Mouse (Mus musculus) layer of hippocampus, adult 2 months (tissue): ENCODE results near the gene Slc16a12. TPM values are rescaled to one million over a fixed set of nuclear protein-coding genes. Genes with fewer than 3 reads are reported as not detected.
"Not testable (repeated sequence)": the region's sequence is repeated elsewhere in the genome, so short reads cannot be mapped to it uniquely, and the experiment has no call there.

ENCODE experiments used
- DNase-seq, 2 experiments: peaks; one replicate each; pipeline ENCODE4 v3.0.0; 2022; ENCODE audit warnings: low spot score in 2 of 2
- H3K27ac ChIP-seq: fragments of 200-600 bp; 2 replicates; pipeline ENCODE4 v1.8.1; 2022
- H3K4me3 ChIP-seq: fragments of 200-600 bp; 2 replicates; pipeline ENCODE4 v1.8.1; 2022; ENCODE audit warnings: mild to moderate bottlenecking
- CTCF ChIP-seq: fragments of 200-600 bp; conservative IDR thresholded peaks from 2 replicates; pipeline ENCODE4 v1.8.1; 2022; ENCODE audit warnings: antibody characterized with exemption, mild to moderate bottlenecking, moderate library complexity
- total RNA-seq, 2 experiments: library from RNA; stranded (reverse); gene quantifications; 2 replicates each; pipeline ENCODE4 v1.2.3; 2021

The Slc16a12 gene
- total RNA-seq, 2 experiments from 2014 or later, result 1.3 to 3.8 TPM

DNA sequence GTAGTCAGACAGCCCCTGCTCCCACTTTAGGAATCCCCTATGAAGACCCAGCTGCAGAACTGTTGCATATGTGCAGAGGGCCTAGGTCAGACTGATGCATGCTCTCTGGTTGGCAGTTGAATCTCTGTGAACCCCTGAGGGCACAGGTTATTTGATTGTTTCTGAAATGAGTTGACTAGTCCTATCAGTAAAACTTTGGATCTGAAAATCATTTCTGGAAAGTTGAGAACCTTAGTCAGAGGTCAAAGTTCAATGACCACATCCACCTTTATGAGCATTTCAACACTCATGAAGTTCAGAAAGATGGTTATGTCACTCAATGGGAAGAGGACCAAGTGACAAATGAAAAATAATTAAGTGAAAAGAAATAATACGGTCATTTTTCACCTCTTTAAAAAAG, 61.6 kb downstream of the Slc16a12 start:
- no peak overlapping the region for H3K27ac ChIP-seq
- no peak for TF ChIP-seq CTCF
- H3K4me3 ChIP-seq, result no peak overlapping the region
- no peak for DNase-seq

DNA sequence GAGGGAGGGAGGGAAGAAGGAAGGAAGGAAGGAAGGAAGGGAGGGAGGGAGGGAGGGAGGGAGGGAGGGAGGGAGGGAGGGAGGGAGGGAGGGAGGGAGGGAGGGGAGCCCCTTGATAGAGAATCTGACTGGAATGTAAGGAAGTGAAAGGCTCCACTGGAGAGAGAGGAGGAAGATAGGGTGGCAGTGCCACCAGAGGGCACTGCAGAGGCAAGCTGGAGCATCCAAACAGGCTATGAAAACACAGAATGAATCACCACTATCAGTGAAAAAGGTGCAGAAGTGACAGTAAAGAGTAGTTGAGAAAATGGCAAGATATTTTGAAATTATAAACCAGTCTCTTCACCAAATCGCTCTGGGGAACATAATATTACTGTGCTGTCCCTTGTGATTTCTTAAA, 62.2 kb downstream of the Slc16a12 start:
- peak; percentile 81 for TF ChIP-seq CTCF

DNA sequence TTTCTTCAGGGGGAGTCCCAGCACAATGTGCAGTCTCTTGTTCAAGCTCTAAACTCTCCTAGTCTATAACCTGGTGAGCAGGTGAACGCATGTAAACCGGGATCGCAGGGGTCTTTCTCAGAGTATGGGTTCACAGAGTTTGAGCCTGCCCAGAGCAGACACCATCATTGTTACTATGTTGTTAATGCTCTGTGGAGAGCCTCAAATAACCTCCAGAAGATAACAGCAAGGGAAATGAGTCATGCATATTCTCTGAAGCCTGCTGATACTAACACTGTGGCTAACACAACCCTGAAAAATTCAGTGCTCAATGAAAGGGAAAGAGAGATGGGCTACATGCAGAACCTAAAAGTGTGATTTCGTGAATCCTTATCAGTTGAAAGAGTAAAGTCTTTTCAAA, 68.7 kb downstream of the Slc16a12 start:
- no peak overlapping the region for H3K4me3 ChIP-seq
- DNase-seq, result no peak
- no peak overlapping the region for H3K27ac ChIP-seq
- TF ChIP-seq CTCF, result no peak

More for the DNA sequence above, 62.2 kb downstream of the Slc16a12 start:
- DNase-seq, result peak; percentile 34 to 55
- Histone ChIP-seq H3K4me3 (no peak overlapping the region), H3K27ac (no peak overlapping the region)

DNA sequence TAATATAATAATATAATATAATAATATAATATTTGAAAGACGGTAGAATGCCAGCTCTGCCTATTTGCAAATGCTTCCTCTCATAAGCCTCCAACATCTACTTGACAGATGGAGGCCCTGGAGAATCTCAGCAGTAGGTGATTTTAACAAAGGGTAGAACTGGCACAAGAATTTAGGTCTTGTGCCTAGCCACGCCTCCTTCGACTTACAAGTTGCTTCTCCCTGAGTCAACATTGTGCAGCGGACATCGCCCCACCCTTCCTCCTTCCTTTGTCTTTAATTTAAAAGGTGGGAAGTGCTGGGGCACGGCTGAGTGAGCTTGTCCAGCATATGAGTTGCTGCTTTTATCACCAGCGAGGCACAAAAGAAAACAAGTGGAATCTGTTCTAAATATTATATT, 73.6 kb downstream of the Slc16a12 start:
- Histone ChIP-seq H3K4me3 (no peak overlapping the region), H3K27ac (no peak overlapping the region)
- no peak for DNase-seq
- no peak for TF ChIP-seq CTCF

DNA sequence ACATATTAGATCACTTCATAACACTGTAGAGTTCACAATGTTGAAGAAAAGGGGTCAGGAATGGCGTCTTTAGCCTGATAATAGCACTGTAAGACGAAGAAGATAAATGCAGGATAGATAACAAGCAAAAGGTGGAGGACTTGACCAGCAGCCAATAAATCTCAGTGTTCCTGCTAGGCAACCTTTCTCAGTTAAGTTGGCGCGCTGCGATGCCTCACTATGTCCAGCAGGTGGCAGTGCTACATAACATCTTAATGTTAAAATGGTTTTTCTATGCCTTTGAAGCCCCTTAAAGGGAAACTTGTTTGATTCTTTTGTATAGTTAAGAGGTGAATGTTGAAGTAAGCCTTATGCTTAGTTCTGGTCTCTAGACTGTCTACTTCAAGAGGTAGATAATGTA, 81.0 kb downstream of the Slc16a12 start:
- Histone ChIP-seq H3K27ac (no peak overlapping the region), H3K4me3 (no peak overlapping the region)
- peak; percentile 97 for TF ChIP-seq CTCF
- peak; percentile 35 to 59 for DNase-seq

DNA sequence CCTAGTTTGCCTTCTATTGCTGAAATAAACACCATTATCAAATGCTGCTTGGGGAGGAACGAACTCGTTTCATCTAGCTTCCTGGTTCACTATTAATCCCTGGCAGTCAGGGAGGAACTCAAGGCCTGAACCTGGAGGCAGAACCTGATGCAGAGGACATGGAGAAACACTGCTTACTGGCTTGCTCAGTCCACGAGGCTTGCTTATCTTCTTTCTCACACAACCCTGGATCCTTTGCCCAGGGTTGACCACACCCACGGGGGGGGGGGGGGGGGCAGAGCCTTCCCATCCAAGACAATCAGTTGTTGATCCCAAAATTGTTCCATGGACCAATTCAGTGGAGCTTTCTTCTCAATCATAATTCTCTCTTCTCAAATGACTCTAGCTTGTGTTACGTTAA, 84.3 kb downstream of the Slc16a12 start:
- no peak for TF ChIP-seq CTCF
- Histone ChIP-seq H3K4me3 (no peak overlapping the region), H3K27ac (no peak overlapping the region)
- DNase-seq, result no peak

DNA sequence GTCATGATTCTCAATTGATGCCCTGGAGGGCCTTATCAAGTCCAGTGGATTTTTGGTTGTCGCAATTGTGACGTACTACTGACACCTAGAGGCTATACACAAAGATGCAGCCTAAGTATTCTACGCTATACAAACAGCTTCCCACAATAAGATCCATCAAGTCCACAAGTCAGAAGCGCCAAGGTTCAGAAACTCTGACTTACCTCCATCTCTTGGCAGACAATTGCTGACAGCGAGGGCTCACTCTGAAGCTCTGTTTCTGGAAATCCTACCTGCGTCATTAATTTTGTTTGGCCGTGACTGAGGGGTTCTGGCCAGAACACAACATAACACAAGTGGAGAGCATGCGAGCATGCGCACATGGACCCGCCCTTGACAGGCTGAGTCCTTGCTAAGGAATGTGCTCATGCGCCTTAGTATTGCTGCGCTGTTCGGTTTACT, 85.0 kb downstream of the Slc16a12 start:
- DNase-seq, result peak; percentile 39 to 54
- peak overlapping the region; percentile 51 for H3K4me3 ChIP-seq
- H3K27ac ChIP-seq, result 0 out of 2 replicates have a peak overlapping the region, but pooled peaks have one; percentile 57
- peak; percentile 81 for TF ChIP-seq CTCF

DNA sequence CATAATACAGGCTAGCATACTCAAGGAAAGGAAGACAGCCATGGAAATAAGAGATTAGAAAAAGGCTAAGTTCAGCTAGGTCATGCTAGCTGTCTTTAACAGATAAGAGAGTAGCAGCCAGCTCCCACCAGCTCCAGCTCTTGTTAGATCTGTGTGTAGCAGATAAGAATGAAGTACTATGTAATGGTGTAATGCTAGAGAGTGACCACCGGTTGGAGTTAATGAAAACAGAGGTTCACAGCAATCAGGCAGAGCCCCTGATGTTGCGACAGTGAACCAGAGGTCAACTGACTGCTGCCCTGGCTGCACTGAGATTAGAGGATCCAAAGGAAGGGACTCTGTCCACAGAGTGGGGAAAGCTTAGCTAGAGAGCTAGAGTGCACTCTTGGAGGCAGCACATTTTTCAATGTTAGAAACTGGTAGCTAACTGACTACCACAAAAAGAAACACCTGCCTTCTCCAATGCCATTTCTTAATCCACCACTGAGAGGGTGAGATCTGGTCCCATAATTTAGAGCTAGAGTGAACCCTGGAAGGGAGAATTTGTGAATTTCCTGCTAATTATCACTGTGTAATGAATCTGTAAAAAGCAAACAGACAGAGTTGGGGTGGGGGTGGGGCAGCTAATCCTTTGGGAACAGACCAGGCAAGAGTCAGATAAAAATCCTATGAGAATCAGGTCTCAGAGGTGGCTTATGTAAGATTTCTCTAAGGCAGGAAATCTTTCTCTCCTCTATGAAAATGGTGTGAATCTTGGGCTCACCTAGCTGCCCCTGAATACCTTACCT, 90.4 kb downstream of the Slc16a12 start:
- Histone ChIP-seq H3K27ac (no peak overlapping the region), H3K4me3 (no peak overlapping the region)
- no peak for DNase-seq
- TF ChIP-seq CTCF, result no peak

DNA sequence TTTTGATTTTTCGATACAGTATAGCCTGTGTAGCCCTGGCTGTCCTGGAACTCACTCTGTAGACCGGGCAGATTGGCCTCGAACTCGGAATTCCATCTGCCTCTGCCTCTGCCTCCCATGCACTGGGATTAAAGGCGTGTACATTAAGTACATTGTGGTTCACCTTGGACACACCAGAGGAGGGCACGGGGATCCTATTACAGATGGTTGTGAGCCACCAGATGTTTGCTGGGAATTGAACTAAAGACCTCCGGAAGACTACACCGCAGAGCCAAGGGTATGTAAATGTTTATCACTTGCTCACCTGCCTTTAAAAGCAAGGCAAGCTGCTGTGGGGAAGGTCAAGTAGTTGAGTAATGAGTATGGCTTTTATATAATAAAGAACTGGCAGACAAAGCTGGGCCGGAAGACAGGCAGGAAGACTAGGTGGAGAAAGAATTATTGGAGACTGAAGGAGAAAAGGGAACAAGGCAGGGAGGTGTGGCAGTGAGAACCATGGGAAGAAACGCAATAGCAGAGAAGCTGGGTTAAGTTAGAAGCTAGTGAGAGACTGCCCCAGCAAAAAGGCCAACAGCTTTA, 91.8 kb downstream of the Slc16a12 start:
- Histone ChIP-seq H3K4me3 (no peak overlapping the region), H3K27ac (no peak overlapping the region)
- no peak for TF ChIP-seq CTCF
- no peak for DNase-seq

DNA sequence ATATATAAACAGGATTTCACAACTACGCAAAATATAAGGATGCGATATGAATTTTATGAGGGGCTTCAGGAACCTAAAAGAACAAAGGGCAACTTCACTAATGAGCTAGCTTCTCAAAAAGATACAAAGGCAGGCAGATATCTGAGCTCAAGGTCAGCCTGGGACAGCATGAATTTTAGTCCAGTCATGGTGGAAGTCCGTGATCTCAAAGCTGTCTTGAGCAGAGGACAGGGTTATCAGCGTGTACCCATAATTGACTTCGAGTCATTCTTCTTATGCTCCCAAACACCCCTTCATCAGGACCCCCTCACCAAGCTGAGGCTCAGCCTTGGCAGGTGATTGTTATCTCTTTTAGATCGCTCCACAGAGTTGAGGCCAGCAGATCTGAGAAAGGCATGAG, 96.1 kb downstream of the Slc16a12 start:
- DNase-seq, result no peak
- no peak for TF ChIP-seq CTCF
- no peak overlapping the region for H3K4me3 ChIP-seq
- no peak overlapping the region for H3K27ac ChIP-seq

DNA sequence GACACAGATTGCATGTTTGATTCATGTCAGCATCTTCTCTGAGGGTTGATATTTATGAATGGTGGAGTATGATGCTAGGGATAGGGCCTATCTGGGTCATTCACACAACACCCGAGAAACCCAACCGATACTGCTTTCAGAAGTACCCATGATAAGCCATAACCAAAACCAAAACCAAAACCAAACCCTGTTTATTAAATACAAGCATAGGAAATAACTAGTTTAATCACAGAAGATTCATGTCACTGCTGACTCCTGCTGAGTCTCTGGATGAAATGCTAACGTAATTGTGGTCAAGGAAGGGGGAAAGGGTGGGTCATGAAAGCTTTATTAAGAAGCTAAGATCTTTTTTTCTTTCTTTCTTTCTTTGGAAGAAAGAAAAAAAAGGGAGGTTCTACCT, 96.8 kb downstream of the Slc16a12 start:
- Histone ChIP-seq H3K4me3 (no peak overlapping the region), H3K27ac (no peak overlapping the region)
- TF ChIP-seq CTCF, result no peak
- DNase-seq, result no peak

DNA sequence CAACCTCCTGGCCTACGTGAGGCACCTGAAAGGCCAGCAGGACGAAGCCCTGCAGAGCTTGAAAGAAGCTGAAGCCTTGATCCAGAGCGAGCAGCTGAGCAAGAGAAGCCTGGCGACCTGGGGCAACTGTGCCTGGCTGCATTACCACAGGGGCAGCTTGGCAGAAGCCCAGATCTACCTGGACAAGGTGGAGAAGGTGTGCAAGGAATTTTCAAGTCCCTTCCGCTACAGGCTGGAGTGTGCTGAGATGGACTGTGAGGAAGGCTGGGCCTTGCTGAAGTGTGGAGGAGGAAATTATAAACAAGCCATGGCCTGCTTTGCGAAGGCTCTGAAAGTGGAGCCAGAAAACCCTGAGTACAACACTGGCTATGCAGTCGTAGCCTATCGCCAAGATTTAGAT, 99.5 kb downstream of the Slc16a12 start:
- DNase-seq, result not testable (repeated sequence)

DNA sequence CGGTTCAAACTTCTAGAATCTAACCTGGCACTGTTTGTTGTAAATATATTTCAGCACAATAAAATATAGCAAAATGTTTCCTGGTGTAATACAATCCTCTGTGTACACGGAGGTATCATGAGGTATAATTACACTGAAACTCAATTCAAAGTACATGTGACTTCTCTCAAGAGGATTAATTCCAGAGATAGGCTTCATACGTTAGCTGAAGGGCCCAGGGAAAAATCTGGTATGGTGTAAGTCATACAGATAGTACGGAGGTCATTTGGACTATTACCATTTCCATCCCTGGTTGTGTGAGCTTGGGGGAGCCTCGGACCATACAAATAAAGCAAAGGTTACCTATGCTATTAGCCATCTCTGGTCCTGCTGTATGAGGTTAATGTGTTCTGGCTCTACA, 104.5 kb downstream of the Slc16a12 start:
- no peak overlapping the region for H3K27ac ChIP-seq
- no peak for DNase-seq
- TF ChIP-seq CTCF, result no peak
- no peak overlapping the region for H3K4me3 ChIP-seq

More for the DNA sequence above, 99.5 kb downstream of the Slc16a12 start:
- H3K4me3 ChIP-seq, H3K27ac ChIP-seq: not testable (repeated sequence)

DNA sequence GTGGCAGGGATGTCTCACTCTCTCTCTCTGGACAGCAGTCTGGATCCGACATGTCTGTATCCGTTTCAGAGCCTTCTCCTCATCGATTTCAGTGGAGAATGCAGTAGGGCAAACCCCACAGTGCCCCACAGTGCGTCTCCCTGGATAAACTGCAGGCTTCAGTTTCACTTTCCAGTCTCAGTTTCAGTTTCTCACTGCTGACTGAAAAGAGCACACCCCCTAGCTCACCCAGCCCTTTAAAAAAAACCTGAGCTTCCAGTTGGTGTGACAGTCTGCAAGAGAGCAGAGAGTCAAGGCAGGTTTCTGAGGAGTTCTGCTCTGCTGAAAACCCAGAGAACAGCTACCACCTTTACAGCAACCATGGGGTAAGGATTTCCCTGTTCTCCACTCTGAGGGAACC, 106.5 kb downstream of the Slc16a12 start, which contains the start of the genes Ifit1bl2 and Ifit1:
Ifit1bl2 (minus strand) TSS at position 121 of the 400 bp plus-strand sequence.
Ifit1 (plus strand) TSS at position 249 of the 400 bp plus-strand sequence.
- H3K27ac ChIP-seq, result no peak within 1 kb of the TSS
- peak within 1 kb of the TSS; percentile 23; the same call in 1 of the 2 replicates for H3K4me3 ChIP-seq
- no peak for DNase-seq
- no peak for TF ChIP-seq CTCF
